Mouse (Mus musculus) activated CD4-positive, CD25-positive, alpha-beta regulatory T cell, adult 9 weeks (primary cell): ENCODE measurements around the gene Camk1g. TPM values are rescaled to one million over a fixed set of nuclear protein-coding genes. Genes with fewer than 3 reads are reported as not detected.

Source experiments
- polyA plus RNA-seq: library from polyadenylated mRNA; unstranded; fragments of 100-300 nt; shearing (Covaris generic); gene quantifications from one replicate; pipeline ENCODE4 v1.2.1, GENCODE M21; 2017

Camk1g gene
- not detected for polyA plus RNA-seq

DNA sequence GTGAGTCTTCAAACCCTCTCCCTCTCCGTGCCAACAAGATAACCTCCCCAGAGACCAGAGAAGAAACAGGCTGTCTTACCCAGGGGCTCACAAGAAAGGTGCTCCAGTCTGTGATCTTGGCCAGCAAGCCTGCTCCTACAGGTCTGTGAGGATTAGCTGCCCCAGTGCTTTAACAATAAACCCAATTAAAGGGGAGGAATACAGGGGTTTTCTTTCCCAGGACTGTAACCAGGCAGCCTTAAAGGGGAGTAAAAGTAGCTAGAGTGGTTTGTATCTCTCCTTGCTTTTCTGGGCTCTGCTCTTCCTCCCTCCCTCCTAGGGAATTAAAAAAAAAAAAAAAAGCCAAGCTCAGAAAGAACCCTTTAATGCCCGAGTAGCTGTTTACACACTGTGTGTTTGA is at the start of gene Camk1g:
Camk1g (minus strand) TSS at position 203 of the 400 bp plus-strand sequence.

Other genes starting within 250 kb of the Camk1g start
- 6.1 TPM for gene Diexf, start 240.0 kb downstream of the Camk1g start, polyA plus RNA-seq
- 18.7 TPM for gene Irf6, start 217.2 kb downstream of the Camk1g start, polyA plus RNA-seq
- gene A130010J15Rik, start 202.3 kb downstream of the Camk1g start, polyA plus RNA-seq, result 7.9 TPM
- 654 TPM for gene Traf3ip3, start 168.6 kb downstream of the Camk1g start, polyA plus RNA-seq
- 26.5 TPM for gene Lamb3, start 162.6 kb downstream of the Camk1g start, polyA plus RNA-seq
- 154 TPM for gene Hsd11b1, start 106.2 kb downstream of the Camk1g start, polyA plus RNA-seq
- gene G0s2, start 97.1 kb downstream of the Camk1g start, polyA plus RNA-seq, result 1.8 TPM